In genomic region chr9:121671300-121671699, GRCm38 (mm10) we compare ENCODE assay signal across 9 mouse cellular contexts. TPM values are rescaled to one million over a fixed set of nuclear protein-coding genes. Genes with fewer than 3 reads are reported as not detected.
DNase-seq lines count a peak whose midpoint lies in the region; ATAC-seq and TF ChIP-seq lines count a peak whose summit lies in the region.
"Had no signal": no experiment of that assay in that cellular context is flagged by ENCODE, and none has a peak within 500 bp of the region (broad histone marks: within the 10 kb centered on the region; RNA-seq: fewer than 3 reads in every experiment).

No protein-coding gene starts in this region.

- peak; percentile 26 to 39 for DNase-seq in layer of hippocampus, adult 2 months (ENCODE audit: low spot score in 2 of 2)
- no peak for DNase-seq in layer of hippocampus, adult 8-10 months (ENCODE audit: low spot score in 2 of 2)
- DNase-seq in ES-CJ7 (ENCODE audit: low read depth, low spot score), result peak; percentile 66
- DNase-seq in adrenal gland, postnatal 14 days, result peak; percentile 67
- peak; percentile 61 for DNase-seq in embryonic facial prominence, embryonic 14.5 days (ENCODE audit: low spot score)
- peak; percentile 57 for DNase-seq in limb, embryonic 10.5 days (ENCODE audit: low spot score)
- peak; percentile 77 for DNase-seq in retina, postnatal 1 day
- no peak for DNase-seq in layer of hippocampus, adult 9-11 months

- 22% methylated on average over 7 of the region's 7 CpGs for WGBS in embryonic facial prominence, embryonic 14.5 days
- 26% methylated on average over 7 of the region's 7 CpGs for WGBS in limb, embryonic 10.5 days

- no peak for ATAC-seq in embryonic facial prominence, embryonic 14.5 days (ENCODE audit: low read depth)

- H3K4me3 ChIP-seq in layer of hippocampus, adult 2 months, result no peak overlapping the region
- H3K4me3 ChIP-seq in embryonic facial prominence, embryonic 14.5 days (ENCODE audit: low read depth, low read length), result no peak overlapping the region
- no peak overlapping the region for H3K4me3 ChIP-seq in limb, embryonic 10.5 days
- H3K4me3 ChIP-seq: neural tube, embryonic 13.5 days had no signal

- peak; percentile 86 for TF ChIP-seq CTCF in layer of hippocampus, adult 2 months (conservative IDR thresholded peaks at IDR 0.05)

- H3K27ac ChIP-seq in layer of hippocampus, adult 2 months, result no peak overlapping the region
- H3K27ac ChIP-seq in embryonic facial prominence, embryonic 14.5 days (replicated peaks; ENCODE audit: low read depth, low read length), result no peak overlapping the region
- H3K27ac ChIP-seq in limb, embryonic 10.5 days, result no peak overlapping the region
- H3K27ac ChIP-seq: neural tube, embryonic 13.5 days had no signal

- H3K4me1 ChIP-seq in embryonic facial prominence, embryonic 14.5 days (ENCODE audit: control insufficient read depth, insufficient read depth, low read length), result peaks cover 4% of the 10 kb centered on the region; the same call in 1 of the 2 replicates
- peaks cover 50% of the 10 kb centered on the region for H3K4me1 ChIP-seq in limb, embryonic 10.5 days

- no peak overlapping the region for H3K4me2 ChIP-seq in embryonic facial prominence, embryonic 14.5 days (ENCODE audit: low read depth, low read length)
- H3K4me2 ChIP-seq: neural tube, embryonic 13.5 days had no signal

- no peak overlapping the region for H3K9ac ChIP-seq in embryonic facial prominence, embryonic 14.5 days (ENCODE audit: low read depth, low read length)
- H3K9ac ChIP-seq: neural tube, embryonic 13.5 days had no signal

- no peaks in the 10 kb centered on the region for H3K36me3 ChIP-seq in embryonic facial prominence, embryonic 14.5 days (ENCODE audit: control insufficient read depth, insufficient read depth, low read length)
- no peaks in the 10 kb centered on the region for H3K36me3 ChIP-seq in limb, embryonic 10.5 days
- H3K36me3 ChIP-seq: neural tube, embryonic 13.5 days had no signal

- H3K9me3 ChIP-seq in embryonic facial prominence, embryonic 14.5 days (ENCODE audit: control insufficient read depth, low read length), result no peaks in the 10 kb centered on the region
- H3K9me3 ChIP-seq in limb, embryonic 10.5 days (replicated peaks), result no peaks in the 10 kb centered on the region
- H3K9me3 ChIP-seq: neural tube, embryonic 13.5 days had no signal

- H3K27me3 ChIP-seq in embryonic facial prominence, embryonic 14.5 days (replicated peaks; ENCODE audit: control insufficient read depth, insufficient read depth, low read length), result peaks cover 36% of the 10 kb centered on the region
- H3K27me3 ChIP-seq in limb, embryonic 10.5 days (ENCODE audit: low read depth, poor library complexity, severe bottlenecking), result peaks cover 49% of the 10 kb centered on the region

RNA-seq across cellular contexts. Expression of gene Vipr1, which starts 28.8 kb away (rescaled TPM):
- total RNA-seq in layer of hippocampus, adult 2 months (2021), result 10 to 100 TPM; 18.7 to 21.2 TPM
- 10 to 100 TPM; 17.8 to 20.5 (median 18.4) TPM for total RNA-seq in layer of hippocampus, adult 8-10 months (2022)
- 2.7 and 3.7 TPM in 2 replicates for total RNA-seq in adrenal gland, postnatal 14 days (2021)
- polyA plus RNA-seq in embryonic facial prominence, embryonic 14.5 days (2014; fragmentation: Nextera tagmentation; extraction: Ambion mirVana), result 0.26 and 0.64 TPM in 2 replicates
- polyA plus RNA-seq in limb, embryonic 10.5 days (2016; fragmentation: Nextera tagmentation; extraction: Ambion mirVana), result 0.14 and 0.49 TPM in 2 replicates

RNA-seq across cellular contexts. Expression of gene Lyzl4, which starts 29.4 kb away (rescaled TPM):
- total RNA-seq in layer of hippocampus, adult 2 months (2021), result 1 to 10 TPM in 1 of 2 experiments, under 1 TPM in 1; 0.76 to 1.5 TPM
- 1 to 10 TPM in 3 of 4 experiments, under 1 TPM in 1; 0.80 to 4.4 (median 3.2) TPM for total RNA-seq in layer of hippocampus, adult 8-10 months (2022)
- total RNA-seq in adrenal gland, postnatal 14 days (2021), result not detected in 2 replicates
- polyA plus RNA-seq in embryonic facial prominence, embryonic 14.5 days (2014; fragmentation: Nextera tagmentation; extraction: Ambion mirVana), result 0.84 and 1.7 TPM in 2 replicates
- not detected in 2 replicates for polyA plus RNA-seq in limb, embryonic 10.5 days (2016; fragmentation: Nextera tagmentation; extraction: Ambion mirVana)
- polyA plus RNA-seq: neural tube, embryonic 13.5 days had no signal

RNA-seq across cellular contexts. Expression of gene Sec22c, which starts 34.0 kb away (rescaled TPM):
- 10 to 100 TPM; 27.5 to 32.8 TPM for total RNA-seq in layer of hippocampus, adult 2 months (2021)
- 10 to 100 TPM; 22.7 to 34.7 (median 29.1) TPM for total RNA-seq in layer of hippocampus, adult 8-10 months (2022)
- 4.2 and 6.5 TPM in 2 replicates for total RNA-seq in adrenal gland, postnatal 14 days (2021)
- polyA plus RNA-seq in embryonic facial prominence, embryonic 14.5 days (2014; fragmentation: Nextera tagmentation; extraction: Ambion mirVana), result 10.9 and 12.4 TPM in 2 replicates
- 10.9 and 12.6 TPM in 2 replicates for polyA plus RNA-seq in limb, embryonic 10.5 days (2016; fragmentation: Nextera tagmentation; extraction: Ambion mirVana)

RNA-seq across cellular contexts. Expression of gene Ss18l2, which starts 38.8 kb away (rescaled TPM):
- total RNA-seq in layer of hippocampus, adult 2 months (2021), result 10 to 100 TPM; 71.8 to 78.8 TPM
- 10 to 100 TPM; 64.8 to 73.8 (median 69.7) TPM for total RNA-seq in layer of hippocampus, adult 8-10 months (2022)
- 48.4 and 54.4 TPM in 2 replicates for total RNA-seq in adrenal gland, postnatal 14 days (2021)
- 149 and 159 TPM in 2 replicates for polyA plus RNA-seq in embryonic facial prominence, embryonic 14.5 days (2014; fragmentation: Nextera tagmentation; extraction: Ambion mirVana)
- 93.9 and 94.8 TPM in 2 replicates for polyA plus RNA-seq in limb, embryonic 10.5 days (2016; fragmentation: Nextera tagmentation; extraction: Ambion mirVana)

RNA-seq across cellular contexts. Expression of gene Nktr, which starts 47.7 kb away (rescaled TPM):
- 100 to 1,000 TPM; 104 to 127 TPM for total RNA-seq in layer of hippocampus, adult 2 months (2021)
- total RNA-seq in layer of hippocampus, adult 8-10 months (2022), result 100 to 1,000 TPM in 3 of 4 experiments, 10 to 100 TPM in 1; 96.7 to 159 (median 122) TPM
- 78.1 and 84.8 TPM in 2 replicates for total RNA-seq in adrenal gland, postnatal 14 days (2021)
- polyA plus RNA-seq in embryonic facial prominence, embryonic 14.5 days (2014; fragmentation: Nextera tagmentation; extraction: Ambion mirVana), result 61.7 and 66.7 TPM in 2 replicates
- 47.2 and 58.8 TPM in 2 replicates for polyA plus RNA-seq in limb, embryonic 10.5 days (2016; fragmentation: Nextera tagmentation; extraction: Ambion mirVana)

Comparison
In these comparisons a context has a peak if more than half of its experiments do, and no peak if none do; other contexts are left out.
1. DNase-seq: peak in layer of hippocampus, adult 2 months (2 of 2), ES-CJ7 (single experiment), adrenal gland, postnatal 14 days (single experiment), embryonic facial prominence, embryonic 14.5 days (single experiment), limb, embryonic 10.5 days (single experiment) and retina, postnatal 1 day (single experiment); none in layer of hippocampus, adult 8-10 months (0 of 2) and layer of hippocampus, adult 9-11 months (single experiment).